Mouse (Mus musculus): ENCODE data around the gene Gm3488. TPM values are rescaled to one million over a fixed set of nuclear protein-coding genes. Genes with fewer than 3 reads are reported as not detected.

Gene Gm3488
- polyA plus RNA-seq (2015; fragmentation: Illumina TruSeq; extraction: RNeasy Lipid Tissue Mini Kit (QIAGEN cat#74804); ENCODE audit: insufficient read depth, low read depth, low replicate concordance) = not detected

GRCm38 (mm10) chr14:5501374-5501773 is at the start of gene Gm3488:
Gm3488 (plus strand) TSS chr14:5501674.

GRCm38 (mm10) chr14:5455367-5455766 is 46.1 kb upstream of the Gm3488 start, which contains the start of gene Gm3194:
Gm3194 (minus strand) TSS chr14:5455467.

GRCm38 (mm10) chr14:5477730-5478129 is 23.7 kb upstream of the Gm3488 start, which contains the start of gene Gm8246:
Gm8246 (minus strand) TSS chr14:5477830.

GRCm38 (mm10) chr14:5483907-5484306 is 17.6 kb upstream of the Gm3488 start, which contains the start of gene Gm3187:
Gm3187 (plus strand) TSS chr14:5484207.

GRCm38 (mm10) chr14:5538196-5538595 is 36.7 kb downstream of the Gm3488 start, which contains the start of gene Gm3532:
Gm3532 (plus strand) TSS chr14:5538496.

Other genes with a start within 250 kb of the Gm3488 start
- not detected for gene Gm3526, start 241.1 kb upstream of the Gm3488 start, polyA plus RNA-seq (2015; fragmentation: Illumina TruSeq; extraction: RNeasy Lipid Tissue Mini Kit (QIAGEN cat#74804); ENCODE audit: insufficient read depth, low read depth, low replicate concordance)
- not detected for gene Gm3542, start 166.7 kb upstream of the Gm3488 start, polyA plus RNA-seq (2015; fragmentation: Illumina TruSeq; extraction: RNeasy Lipid Tissue Mini Kit (QIAGEN cat#74804); ENCODE audit: insufficient read depth, low read depth, low replicate concordance)
- not detected for gene Gm3500, start 112.6 kb upstream of the Gm3488 start, polyA plus RNA-seq (2015; fragmentation: Illumina TruSeq; extraction: RNeasy Lipid Tissue Mini Kit (QIAGEN cat#74804); ENCODE audit: insufficient read depth, low read depth, low replicate concordance)
- gene Gm3194, start 46.2 kb upstream of the Gm3488 start, polyA plus RNA-seq (2015; fragmentation: Illumina TruSeq; extraction: RNeasy Lipid Tissue Mini Kit (QIAGEN cat#74804); ENCODE audit: insufficient read depth, low read depth, low replicate concordance) = not detected
- not detected for gene Gm8246, start 23.8 kb upstream of the Gm3488 start, polyA plus RNA-seq (2015; fragmentation: Illumina TruSeq; extraction: RNeasy Lipid Tissue Mini Kit (QIAGEN cat#74804); ENCODE audit: insufficient read depth, low read depth, low replicate concordance)
- gene Gm3187, start 17.5 kb upstream of the Gm3488 start, polyA plus RNA-seq (2015; fragmentation: Illumina TruSeq; extraction: RNeasy Lipid Tissue Mini Kit (QIAGEN cat#74804); ENCODE audit: insufficient read depth, low read depth, low replicate concordance) = not detected
- not detected for gene Gm3532, start 36.8 kb downstream of the Gm3488 start, polyA plus RNA-seq (2015; fragmentation: Illumina TruSeq; extraction: RNeasy Lipid Tissue Mini Kit (QIAGEN cat#74804); ENCODE audit: insufficient read depth, low read depth, low replicate concordance)
- gene Gm8265, start 131.4 kb downstream of the Gm3488 start, polyA plus RNA-seq (2015; fragmentation: Illumina TruSeq; extraction: RNeasy Lipid Tissue Mini Kit (QIAGEN cat#74804); ENCODE audit: insufficient read depth, low read depth, low replicate concordance) = not detected
- not detected for gene Gm9603, start 185.8 kb downstream of the Gm3488 start, polyA plus RNA-seq (2015; fragmentation: Illumina TruSeq; extraction: RNeasy Lipid Tissue Mini Kit (QIAGEN cat#74804); ENCODE audit: insufficient read depth, low read depth, low replicate concordance)
- not detected for gene Gm3373, start 239.9 kb downstream of the Gm3488 start, polyA plus RNA-seq (2015; fragmentation: Illumina TruSeq; extraction: RNeasy Lipid Tissue Mini Kit (QIAGEN cat#74804); ENCODE audit: insufficient read depth, low read depth, low replicate concordance)

Data from pancreas, adult 10 weeks (tissue).